Mouse (Mus musculus) 416B (cell line): ENCODE data around the gene Mall.

Source experiments
- DNase-seq: peaks from one replicate; pipeline ENCODE4 v3.0.0; 2011; ENCODE audit warnings: low read depth

The Mall gene

DNA sequence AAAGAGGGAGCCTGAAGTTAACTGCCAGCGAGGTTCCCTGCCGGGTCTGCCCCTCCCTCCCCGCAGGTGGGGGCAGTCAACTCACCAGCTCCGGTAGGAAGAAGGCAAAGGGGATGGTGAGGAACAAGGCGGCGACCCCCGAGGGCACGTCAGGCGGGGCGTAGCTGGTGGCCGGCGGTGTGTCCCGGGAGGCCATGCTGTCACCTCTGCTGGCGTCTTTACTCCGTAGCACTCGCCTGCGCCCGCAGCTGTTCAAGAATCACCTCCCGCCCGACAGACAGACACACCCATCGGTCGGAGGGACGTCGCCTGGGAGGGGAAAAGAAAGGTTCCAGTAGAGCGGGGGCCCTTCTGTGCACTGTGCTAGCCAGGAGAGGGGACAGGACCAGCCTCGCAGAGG is at the start of gene Mall:
Mall (minus strand) TSS at position 262 of the 400 bp plus-strand sequence.
- no peak for DNase-seq

DNA sequence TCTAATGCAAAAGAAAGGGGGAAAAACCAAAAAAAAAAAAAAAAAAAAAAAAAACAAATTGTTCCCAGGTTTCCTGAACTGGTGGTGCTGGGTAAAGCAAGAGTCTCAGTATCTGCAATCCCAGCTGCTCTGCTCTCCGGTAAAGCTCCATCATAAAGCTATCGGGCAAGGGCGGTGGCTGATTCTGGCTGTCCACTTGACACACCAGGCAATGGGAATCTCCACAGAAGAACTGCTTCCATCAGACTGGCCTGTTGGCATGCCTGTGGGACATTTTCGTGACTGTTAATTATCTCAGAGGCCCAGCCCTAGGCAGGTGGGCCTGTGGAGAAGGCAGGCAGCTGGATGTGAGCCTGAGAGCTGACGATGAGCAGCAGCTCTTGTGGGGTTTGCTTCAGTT is 48.7 kb upstream of the Mall start:
- no peak for DNase-seq

- DNase-seq, result no peak
These were observed 45.3 kb upstream of the Mall start for GRCm38 (mm10) chr2:127775013-127775412.

DNA sequence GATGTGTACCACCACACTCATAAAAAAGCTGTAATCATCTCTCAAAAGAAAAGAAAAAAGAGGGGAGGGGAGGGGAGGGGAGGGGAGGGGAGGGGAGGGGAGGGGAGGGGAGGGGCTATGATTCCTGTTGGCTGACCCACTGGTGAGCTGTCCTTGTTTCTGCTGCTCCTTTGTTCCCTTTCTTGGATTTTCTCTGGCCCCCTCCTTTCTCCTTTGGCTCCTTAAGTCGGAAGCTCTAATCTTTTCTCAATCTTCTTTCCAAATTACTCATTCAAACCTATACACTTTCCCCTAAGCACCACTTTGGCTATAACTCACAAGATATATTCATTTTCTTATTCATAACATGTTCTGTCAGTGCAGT is 44.8 kb upstream of the Mall start:
- DNase-seq, result no peak

GRCm38 (mm10) chr2:127773938-127774577 is 44.3 kb upstream of the Mall start:
- no peak for DNase-seq

- DNase-seq, result peak; percentile 75
These were observed 31.9 kb upstream of the Mall start for GRCm38 (mm10) chr2:127761587-127761986.

- peak; percentile 81 for DNase-seq
These were observed 30.8 kb upstream of the Mall start for GRCm38 (mm10) chr2:127760429-127761000.

DNA sequence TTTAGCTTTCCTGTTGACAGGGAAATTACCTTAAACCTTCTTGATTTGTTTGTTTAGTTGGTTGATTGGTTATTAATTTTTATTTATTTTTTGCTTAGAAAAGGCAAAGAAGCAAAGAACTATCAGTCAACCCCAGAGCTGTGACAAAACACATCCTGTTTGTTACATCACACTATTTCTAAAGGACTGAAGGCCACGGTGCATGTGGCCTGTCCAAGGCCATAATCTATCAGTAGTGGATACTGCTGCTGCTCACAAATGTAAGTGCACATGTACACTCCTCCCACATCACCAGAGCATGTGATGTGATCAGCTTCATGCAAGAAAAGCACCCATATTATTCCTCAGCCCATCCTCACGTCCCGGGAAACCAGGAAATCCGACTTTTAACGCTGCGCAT is 30.3 kb upstream of the Mall start:
- DNase-seq, result peak; percentile 58

DNA sequence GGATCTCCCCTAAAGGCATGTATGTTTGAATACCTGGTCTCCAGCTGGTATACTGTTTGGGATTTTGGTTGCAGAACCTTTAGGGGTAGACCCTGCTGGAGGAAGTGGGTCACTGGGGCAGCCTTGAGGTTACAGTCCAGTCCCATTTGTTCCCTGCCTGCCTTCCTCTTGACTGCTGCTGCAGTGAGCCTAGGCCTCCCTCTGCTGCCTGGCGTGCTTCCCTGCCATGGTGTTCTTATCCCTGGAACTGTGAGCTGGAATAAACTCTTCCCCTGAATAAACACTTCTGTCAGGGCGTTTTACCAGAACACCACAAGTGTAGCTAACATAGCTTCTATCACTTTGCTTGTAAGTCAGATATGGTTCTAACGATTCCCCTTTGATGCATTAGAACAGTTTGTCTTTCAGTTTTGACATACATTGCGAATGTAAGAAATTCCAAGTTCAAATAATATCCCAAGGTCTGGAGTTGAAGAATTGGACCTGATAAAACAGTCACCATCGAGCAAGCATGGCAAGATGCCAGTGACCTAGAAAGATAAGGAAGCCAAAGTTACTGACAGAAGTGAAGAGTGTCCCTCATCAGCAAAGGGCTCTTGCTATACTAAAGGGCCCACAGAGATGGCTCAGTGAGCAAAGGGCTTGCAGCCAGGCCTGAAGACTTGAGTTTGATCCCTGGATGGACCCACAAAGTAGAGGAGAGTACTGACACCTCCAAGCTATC is 29.6 kb upstream of the Mall start:
- DNase-seq, result peak; percentile 46

DNA sequence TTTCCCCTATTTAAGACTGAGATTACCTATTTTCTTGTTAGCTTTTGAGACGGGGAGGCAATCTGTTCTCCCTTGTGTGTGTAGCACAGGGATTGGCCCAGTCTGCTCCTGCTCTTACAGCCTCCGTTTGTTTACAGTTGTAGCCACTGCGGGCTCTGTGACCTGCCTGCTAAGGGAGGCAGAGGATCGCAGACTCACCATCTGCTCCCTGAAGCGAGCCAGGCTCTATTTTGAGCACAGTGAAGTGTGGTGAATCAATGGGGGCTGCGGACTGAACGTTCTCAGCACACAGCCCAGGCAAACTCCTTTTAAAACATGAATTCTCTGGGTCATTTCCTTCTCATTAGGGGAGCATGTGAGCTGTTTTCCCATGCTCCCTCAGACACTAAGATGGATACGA is 27.4 kb upstream of the Mall start:
- DNase-seq, result no peak

DNA sequence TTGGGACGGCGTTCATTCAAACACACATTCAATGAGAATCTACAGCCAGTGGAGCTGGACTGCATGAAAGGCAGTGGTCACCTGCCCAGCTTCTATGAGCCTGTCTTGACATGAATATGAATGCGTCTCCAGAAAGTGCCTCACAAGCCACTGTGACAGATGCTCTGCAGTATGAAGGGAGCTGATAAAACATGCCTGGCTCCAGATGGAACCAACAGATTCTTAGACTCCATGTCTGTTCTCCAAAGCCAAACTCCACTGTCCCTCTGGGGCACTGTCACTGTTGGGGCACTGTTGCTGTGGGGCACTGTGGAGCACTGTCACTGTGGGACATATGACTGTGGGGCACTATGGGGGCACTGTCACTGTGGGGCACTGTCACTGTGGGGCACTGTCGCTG is 24.4 kb upstream of the Mall start:
- DNase-seq, result no peak

GRCm38 (mm10) chr2:127751849-127752610 is 22.3 kb upstream of the Mall start:
- no peak for DNase-seq

- DNase-seq, result peak; percentile 37
These were observed 19.6 kb upstream of the Mall start for GRCm38 (mm10) chr2:127749376-127749775.

DNA sequence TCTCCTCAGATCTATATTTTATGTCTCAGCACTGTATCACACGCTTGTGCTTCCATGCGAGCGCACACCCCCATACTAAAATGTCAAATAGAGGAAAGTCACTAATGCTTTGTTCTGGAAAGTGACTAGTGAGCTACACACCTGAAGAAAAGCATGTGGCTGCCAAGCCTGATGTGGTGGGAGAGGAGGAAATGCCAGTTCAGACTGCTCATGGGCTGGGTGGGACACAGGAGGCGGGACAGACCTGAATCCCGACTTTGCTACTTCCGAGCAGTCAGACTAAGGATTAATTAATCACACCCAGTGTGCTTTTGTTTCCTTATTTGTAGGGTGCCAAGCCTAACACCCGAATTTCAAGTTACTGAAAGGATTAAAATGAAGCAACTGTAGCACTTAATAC is 18.6 kb upstream of the Mall start:
- no peak for DNase-seq

- DNase-seq, result no peak
These were observed 12.9 kb upstream of the Mall start for GRCm38 (mm10) chr2:127742637-127743036.

GRCm38 (mm10) chr2:127740756-127741519 is 11.2 kb upstream of the Mall start:
- DNase-seq, result peak; percentile 36

DNA sequence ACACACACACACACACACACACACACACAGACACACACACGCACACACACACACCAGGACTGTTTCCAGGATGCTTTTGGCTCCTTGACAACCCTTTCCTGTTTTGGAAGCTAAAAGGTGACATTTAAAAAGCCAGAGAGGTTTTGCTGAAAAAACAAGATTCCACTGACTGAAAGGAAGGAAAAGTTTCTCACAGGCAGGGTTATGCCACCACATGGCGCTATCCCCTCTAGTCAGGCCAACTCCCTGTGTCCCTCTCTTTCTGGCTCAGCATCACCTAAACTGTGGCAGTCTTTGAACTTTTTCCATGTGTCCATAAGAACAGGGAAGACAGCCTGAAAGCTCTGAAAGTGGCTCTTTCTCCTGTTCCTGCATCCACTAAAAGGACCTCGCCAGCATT is 8.2 kb upstream of the Mall start:
- no peak for DNase-seq

- peak; percentile 43 for DNase-seq
These were observed 7.0 kb upstream of the Mall start for GRCm38 (mm10) chr2:127736631-127737209.

GRCm38 (mm10) chr2:127735512-127736145 is 5.9 kb upstream of the Mall start:
- DNase-seq, result no peak

- DNase-seq, result no peak
These were observed 5.2 kb upstream of the Mall start for GRCm38 (mm10) chr2:127734889-127735288.
